Mouse (Mus musculus): ENCODE results near the gene Tfeb. TPM values are rescaled to one million over a fixed set of nuclear protein-coding genes. Genes with fewer than 3 reads are reported as not detected.
A peak's percentile ranks its signal among the peaks of the same experiment; 100 is the strongest.

Tfeb gene
- polyA plus RNA-seq, 1 experiment from 2014 or later, result 11.7 TPM

DNA sequence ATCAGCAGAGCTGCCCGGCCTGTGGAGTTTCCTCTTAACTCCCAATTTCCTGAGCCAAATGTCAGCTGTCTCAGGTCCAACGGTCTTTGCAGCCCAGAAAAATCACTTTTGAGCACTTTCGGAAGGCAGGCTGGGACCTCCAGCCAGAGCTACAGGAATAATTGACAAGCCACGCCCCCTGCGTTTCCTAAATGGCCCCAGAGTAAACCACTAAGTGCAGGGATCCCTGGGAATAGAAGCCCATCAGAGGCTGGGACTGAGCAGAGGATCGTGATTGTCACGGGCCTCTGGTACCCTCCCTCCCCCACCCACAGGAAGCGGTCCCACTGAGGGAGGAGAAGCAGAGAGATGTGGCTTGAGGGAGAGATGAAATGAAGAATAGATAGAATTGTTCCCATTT lies 66.0 kb downstream of the Tfeb start:
- no peak overlapping the region for H3K9ac ChIP-seq (ENCODE audit: low read depth, low read length)
- WGBS, result 11% methylated on average over 8 of the region's 8 CpGs
- H3K27ac ChIP-seq (ENCODE audit: low read depth, low read length), result peak overlapping the region; percentile 42; the same call in 1 of the 2 replicates
- H3K4me2 ChIP-seq (replicated peaks; ENCODE audit: low read depth, low read length), result no peak overlapping the region
- H3K4me3 ChIP-seq (ENCODE audit: low read length), result no peak overlapping the region
- H3K27me3 ChIP-seq (ENCODE audit: control insufficient read depth, insufficient read depth, low read length), result no peaks in the 10 kb centered on the region
- no peaks in the 10 kb centered on the region for H3K9me3 ChIP-seq (ENCODE audit: control insufficient read depth, low read length)
- peaks cover 21% of the 10 kb centered on the region; the same call in 1 of the 2 replicates for H3K4me1 ChIP-seq (ENCODE audit: control insufficient read depth, insufficient read depth, low read length)
- no peaks in the 10 kb centered on the region for H3K36me3 ChIP-seq (ENCODE audit: control insufficient read depth, insufficient read depth, low read length)
- 0 out of 2 replicates have a peak, but pooled peaks have one; percentile 53 for ATAC-seq (ENCODE audit: low FRiP score, low TSS enrichment)

DNA sequence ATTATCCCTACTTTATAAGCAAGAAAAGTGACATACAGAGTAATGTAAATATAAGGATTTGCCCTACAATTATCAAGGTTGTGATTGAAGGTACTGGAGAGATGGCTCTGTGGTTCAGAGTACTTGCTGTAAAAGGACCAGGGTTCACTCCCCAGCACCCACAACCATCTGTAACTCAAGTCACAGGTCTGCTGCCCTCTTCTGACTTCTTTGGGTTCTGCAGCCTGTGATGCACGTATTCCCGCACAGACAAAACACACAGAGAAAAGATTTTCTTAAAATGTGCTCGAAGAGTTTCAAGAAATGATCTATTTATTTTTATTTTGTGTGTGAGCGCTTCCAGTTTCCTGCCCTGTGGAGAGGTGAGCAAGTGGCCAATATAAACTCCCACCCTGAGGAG lies 66.8 kb downstream of the Tfeb start:
- H3K4me2 ChIP-seq (replicated peaks; ENCODE audit: low read depth, low read length), result no peak overlapping the region
- no peak for ATAC-seq (ENCODE audit: low FRiP score, low TSS enrichment)
- peaks cover 21% of the 10 kb centered on the region; the same call in 1 of the 2 replicates for H3K4me1 ChIP-seq (ENCODE audit: control insufficient read depth, insufficient read depth, low read length)
- no peak overlapping the region for H3K9ac ChIP-seq (ENCODE audit: low read depth, low read length)
- WGBS, result 83% methylated on average over 4 of the region's 4 CpGs
- no peaks in the 10 kb centered on the region for H3K9me3 ChIP-seq (ENCODE audit: control insufficient read depth, low read length)
- H3K4me3 ChIP-seq (ENCODE audit: low read length), result no peak overlapping the region
- H3K36me3 ChIP-seq (ENCODE audit: control insufficient read depth, insufficient read depth, low read length), result no peaks in the 10 kb centered on the region
- H3K27ac ChIP-seq (ENCODE audit: low read depth, low read length), result no peak overlapping the region
- H3K27me3 ChIP-seq (ENCODE audit: control insufficient read depth, insufficient read depth, low read length), result 0 out of 2 replicates have a peak, but pooled peaks cover 4% of the 10 kb centered on the region

- 0 out of 2 replicates have a peak, but pooled peaks cover 4% of the 10 kb centered on the region for H3K27me3 ChIP-seq (ENCODE audit: control insufficient read depth, insufficient read depth, low read length)
- H3K9me3 ChIP-seq (ENCODE audit: control insufficient read depth, low read length), result no peaks in the 10 kb centered on the region
- ATAC-seq (ENCODE audit: low FRiP score, low TSS enrichment), result no peak
- H3K4me2 ChIP-seq (replicated peaks; ENCODE audit: low read depth, low read length), result no peak overlapping the region
- WGBS, result 29% methylated on average over 13 of the region's 13 CpGs
- peaks cover 21% of the 10 kb centered on the region; the same call in 1 of the 2 replicates for H3K4me1 ChIP-seq (ENCODE audit: control insufficient read depth, insufficient read depth, low read length)
- no peak overlapping the region for H3K4me3 ChIP-seq (ENCODE audit: low read length)
- 0 out of 2 replicates have a peak overlapping the region, but pooled peaks have one; percentile 28 for H3K9ac ChIP-seq (ENCODE audit: low read depth, low read length)
- no peaks in the 10 kb centered on the region for H3K36me3 ChIP-seq (ENCODE audit: control insufficient read depth, insufficient read depth, low read length)
- no peak overlapping the region for H3K27ac ChIP-seq (ENCODE audit: low read depth, low read length)
Measured at GRCm38 (mm10) chr17:47805047-47805835, 68.4 kb downstream of the Tfeb start.

- no peak overlapping the region for H3K4me2 ChIP-seq (replicated peaks; ENCODE audit: low read depth, low read length)
- no peak for ATAC-seq (ENCODE audit: low FRiP score, low TSS enrichment)
- 52% methylated on average over 9 of the region's 9 CpGs for WGBS
Measured at GRCm38 (mm10) chr17:47806230-47806629, 69.4 kb downstream of the Tfeb start.

GRCm38 (mm10) chr17:47811265-47811800 lies 74.5 kb downstream of the Tfeb start:
- Histone ChIP-seq H3K4me3 (ENCODE audit: low read length) (no peak overlapping the region), H3K27ac (ENCODE audit: low read depth, low read length) (no peak overlapping the region), H3K9ac (ENCODE audit: low read depth, low read length) (no peak overlapping the region), H3K36me3 (ENCODE audit: control insufficient read depth, insufficient read depth, low read length) (peaks cover 9% of the 10 kb centered on the region; the same call in 1 of the 2 replicates), H3K9me3 (ENCODE audit: control insufficient read depth, low read length) (no peaks in the 10 kb centered on the region), H3K4me1 (ENCODE audit: control insufficient read depth, insufficient read depth, low read length) (peaks cover 30% of the 10 kb centered on the region; the same call in 1 of the 2 replicates), H3K4me2 (replicated peaks; ENCODE audit: low read depth, low read length) (peak overlapping the region; percentile 19; the same call in 1 of the 2 replicates), H3K27me3 (ENCODE audit: control insufficient read depth, insufficient read depth, low read length) (peaks cover 10% of the 10 kb centered on the region)
- ATAC-seq (ENCODE audit: low FRiP score, low TSS enrichment), result peak; percentile 33
- WGBS, result 11% methylated on average over 15 of the region's 15 CpGs

More at GRCm38 (mm10) chr17:47806230-47806629, 69.4 kb downstream of the Tfeb start:
- no peak overlapping the region for H3K27ac ChIP-seq (ENCODE audit: low read depth, low read length)
- no peaks in the 10 kb centered on the region for H3K9me3 ChIP-seq (ENCODE audit: control insufficient read depth, low read length)
- H3K4me1 ChIP-seq (ENCODE audit: control insufficient read depth, insufficient read depth, low read length), result peaks cover 24% of the 10 kb centered on the region; the same call in 1 of the 2 replicates
- H3K27me3 ChIP-seq (ENCODE audit: control insufficient read depth, insufficient read depth, low read length), result 0 out of 2 replicates have a peak, but pooled peaks cover 4% of the 10 kb centered on the region
- no peak overlapping the region for H3K9ac ChIP-seq (ENCODE audit: low read depth, low read length)
- no peaks in the 10 kb centered on the region for H3K36me3 ChIP-seq (ENCODE audit: control insufficient read depth, insufficient read depth, low read length)
- no peak overlapping the region for H3K4me3 ChIP-seq (ENCODE audit: low read length)

DNA sequence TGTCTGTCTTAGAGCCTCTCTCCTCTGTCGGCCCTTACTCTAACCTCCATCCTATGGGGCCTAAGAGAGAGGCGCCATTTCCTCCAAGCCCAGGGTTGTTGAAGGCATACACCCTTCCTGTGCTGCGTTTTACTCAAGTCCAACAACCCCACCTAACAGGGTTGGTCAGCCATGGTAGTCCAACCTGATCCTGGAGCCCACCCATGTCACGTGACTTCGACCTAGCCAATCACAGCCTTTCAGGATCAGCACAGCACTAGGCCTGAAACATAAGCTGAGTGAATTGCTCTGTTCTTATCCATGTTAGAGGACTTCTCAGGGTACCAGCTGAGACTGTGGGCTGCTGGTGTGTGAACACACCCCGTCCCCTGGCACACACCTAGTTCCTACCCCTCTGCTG lies 75.4 kb downstream of the Tfeb start:
- H3K4me1 ChIP-seq (ENCODE audit: control insufficient read depth, insufficient read depth, low read length), result peaks cover 29% of the 10 kb centered on the region; the same call in 1 of the 2 replicates
- H3K36me3 ChIP-seq (ENCODE audit: control insufficient read depth, insufficient read depth, low read length), result peaks cover 9% of the 10 kb centered on the region; the same call in 1 of the 2 replicates
- no peak overlapping the region for H3K4me2 ChIP-seq (replicated peaks; ENCODE audit: low read depth, low read length)
- ATAC-seq (ENCODE audit: low FRiP score, low TSS enrichment), result no peak
- no peaks in the 10 kb centered on the region for H3K9me3 ChIP-seq (ENCODE audit: control insufficient read depth, low read length)
- 81% methylated on average over 6 of the region's 6 CpGs for WGBS
- H3K4me3 ChIP-seq (ENCODE audit: low read length), result no peak overlapping the region
- H3K27me3 ChIP-seq (ENCODE audit: control insufficient read depth, insufficient read depth, low read length), result peaks cover 11% of the 10 kb centered on the region
- H3K27ac ChIP-seq (ENCODE audit: low read depth, low read length), result no peak overlapping the region
- no peak overlapping the region for H3K9ac ChIP-seq (ENCODE audit: low read depth, low read length)

GRCm38 (mm10) chr17:47813616-47814015 lies 76.8 kb downstream of the Tfeb start:
- no peak overlapping the region for H3K4me2 ChIP-seq (replicated peaks; ENCODE audit: low read depth, low read length)
- H3K4me1 ChIP-seq (ENCODE audit: control insufficient read depth, insufficient read depth, low read length), result peaks cover 29% of the 10 kb centered on the region; the same call in 1 of the 2 replicates
- H3K9me3 ChIP-seq (ENCODE audit: control insufficient read depth, low read length), result no peaks in the 10 kb centered on the region
- ATAC-seq (ENCODE audit: low FRiP score, low TSS enrichment), result peak; percentile 32
- H3K27ac ChIP-seq (ENCODE audit: low read depth, low read length), result no peak overlapping the region; the same call in 1 of the 2 replicates
- H3K36me3 ChIP-seq (ENCODE audit: control insufficient read depth, insufficient read depth, low read length), result peaks cover 20% of the 10 kb centered on the region; the same call in 1 of the 2 replicates
- peaks cover 7% of the 10 kb centered on the region for H3K27me3 ChIP-seq (ENCODE audit: control insufficient read depth, insufficient read depth, low read length)
- H3K9ac ChIP-seq (ENCODE audit: low read depth, low read length), result no peak overlapping the region
- no peak overlapping the region for H3K4me3 ChIP-seq (ENCODE audit: low read length)
- WGBS, result 34% methylated on average over 5 of the region's 5 CpGs

GRCm38 (mm10) chr17:47814496-47814895 lies 77.7 kb downstream of the Tfeb start:
- Histone ChIP-seq H3K4me3 (ENCODE audit: low read length) (no peak overlapping the region), H3K4me1 (ENCODE audit: control insufficient read depth, insufficient read depth, low read length) (peaks cover 29% of the 10 kb centered on the region; the same call in 1 of the 2 replicates), H3K9me3 (ENCODE audit: control insufficient read depth, low read length) (no peaks in the 10 kb centered on the region), H3K27ac (ENCODE audit: low read depth, low read length) (no peak overlapping the region; the same call in 1 of the 2 replicates), H3K4me2 (replicated peaks; ENCODE audit: low read depth, low read length) (no peak overlapping the region), H3K27me3 (ENCODE audit: control insufficient read depth, insufficient read depth, low read length) (peaks cover 7% of the 10 kb centered on the region), H3K36me3 (ENCODE audit: control insufficient read depth, insufficient read depth, low read length) (peaks cover 24% of the 10 kb centered on the region; the same call in 1 of the 2 replicates), H3K9ac (ENCODE audit: low read depth, low read length) (no peak overlapping the region)
- WGBS, result 26% methylated on average over 6 of the region's 6 CpGs
- no peak for ATAC-seq (ENCODE audit: low FRiP score, low TSS enrichment)

Measured in kidney, embryonic 14.5 days (tissue).